Mouse (Mus musculus): ENCODE results near the gene Hemgn.

Hemgn gene

DNA sequence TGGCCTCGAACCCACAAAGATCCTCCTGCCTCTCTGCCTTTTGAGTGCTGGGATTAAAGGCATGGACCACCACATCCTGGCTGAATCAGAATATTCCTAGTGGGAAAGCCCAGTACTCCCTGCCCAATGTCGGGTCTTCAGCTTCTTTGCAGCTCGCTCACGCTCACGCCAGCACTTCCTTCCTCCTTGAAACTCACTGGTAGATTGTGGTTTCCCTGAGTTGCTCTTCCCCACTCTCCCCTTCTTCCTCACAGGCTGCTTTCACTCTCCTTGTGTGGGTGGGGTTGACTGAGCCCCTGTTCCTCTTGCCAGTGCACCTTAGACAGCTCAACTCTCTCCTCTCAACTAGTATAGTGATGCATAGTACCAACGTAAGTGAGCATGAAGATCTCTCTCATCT is 1.8 kb downstream of the Hemgn start:
- no peak for DNase-seq

DNA sequence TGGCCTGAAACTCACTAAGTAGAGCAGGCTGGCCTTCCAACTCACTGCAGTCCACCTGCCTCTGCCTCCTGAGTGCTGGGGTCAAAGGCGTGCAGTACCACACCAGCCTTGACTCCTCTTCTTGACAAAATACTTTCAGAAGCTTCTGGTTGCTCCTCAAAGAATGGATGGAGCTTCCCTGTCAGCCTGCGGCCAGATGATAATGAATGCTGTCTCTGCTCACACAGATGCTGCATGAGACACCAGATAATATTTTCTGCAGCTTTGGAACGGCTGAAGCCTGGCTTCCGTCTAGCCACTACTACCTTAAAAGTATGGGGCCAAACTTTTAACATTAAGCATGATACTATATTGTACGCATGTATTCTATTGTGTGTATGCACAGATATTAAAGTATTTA is 2.6 kb downstream of the Hemgn start:
- DNase-seq: no peak

DNA sequence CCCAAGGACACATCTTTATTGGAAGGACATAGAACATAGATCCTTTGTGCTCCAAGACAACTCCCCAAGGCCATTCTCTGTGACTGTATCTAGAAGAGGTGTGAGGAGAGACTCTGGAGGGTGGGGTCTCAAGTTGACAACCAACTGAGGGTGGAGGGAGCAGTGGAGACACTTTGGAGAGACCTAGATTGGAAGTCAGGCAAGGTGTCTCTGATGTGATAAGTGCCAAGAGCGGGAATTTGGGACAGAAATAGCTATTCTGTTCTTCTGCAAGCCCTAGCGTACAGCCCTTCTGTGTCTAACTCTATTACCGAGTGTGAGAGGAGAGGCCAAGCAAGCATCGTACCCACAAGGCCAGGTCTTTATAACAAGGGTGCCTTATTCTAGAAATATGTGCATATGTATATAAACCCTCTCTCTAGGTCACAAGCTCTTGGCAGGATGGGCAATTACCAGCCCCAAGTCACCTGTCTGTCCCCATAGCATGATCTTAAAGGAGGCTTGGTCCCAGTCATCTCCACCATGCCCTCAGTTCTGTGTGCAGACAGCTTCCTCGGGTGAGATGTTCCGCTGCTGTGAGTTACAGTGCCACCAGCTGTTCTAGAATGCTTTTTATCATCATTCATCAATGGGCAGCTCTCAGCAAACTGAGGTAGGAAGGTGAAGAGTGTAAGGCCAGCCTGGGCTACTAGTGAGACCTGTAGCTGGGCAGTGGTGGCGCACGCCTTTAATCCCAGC is 6.2 kb downstream of the Hemgn start:
- no peak for DNase-seq

DNA sequence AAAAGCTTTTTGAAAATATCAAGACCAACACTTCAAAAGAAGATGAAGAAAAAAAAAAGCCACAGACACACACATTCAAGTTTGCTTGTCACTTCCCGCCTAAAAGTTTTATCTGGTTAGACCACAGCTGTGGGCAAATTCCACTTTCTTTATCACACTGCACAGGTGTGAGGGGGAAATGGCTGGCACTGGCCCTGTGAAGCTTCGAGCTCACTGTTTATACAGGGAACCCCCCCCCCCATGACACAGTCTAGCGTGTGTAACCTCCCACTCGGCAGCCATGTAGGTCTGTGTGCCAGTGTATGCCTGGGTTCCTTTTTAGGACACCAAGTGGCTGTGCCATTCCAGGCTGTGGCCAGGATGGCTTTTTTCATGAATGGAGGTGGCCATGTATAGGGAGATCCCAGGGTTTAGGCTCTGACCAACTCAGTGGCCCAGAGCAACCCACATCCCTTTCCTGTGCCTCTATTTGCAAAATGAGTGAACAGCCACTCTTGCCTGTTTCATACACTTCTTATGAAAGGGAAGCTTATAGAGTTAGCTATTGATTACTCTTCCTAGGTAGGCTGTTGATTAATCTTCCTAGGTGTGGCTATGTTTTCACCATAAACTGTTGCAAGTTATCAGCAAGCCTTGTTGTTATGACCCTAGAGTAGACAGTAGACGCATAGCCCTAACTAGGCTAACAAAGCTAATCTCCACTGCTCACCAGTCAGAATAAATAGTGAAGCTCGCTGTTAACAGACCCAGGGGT is 9.1 kb downstream of the Hemgn start:
- DNase-seq: no peak

DNA sequence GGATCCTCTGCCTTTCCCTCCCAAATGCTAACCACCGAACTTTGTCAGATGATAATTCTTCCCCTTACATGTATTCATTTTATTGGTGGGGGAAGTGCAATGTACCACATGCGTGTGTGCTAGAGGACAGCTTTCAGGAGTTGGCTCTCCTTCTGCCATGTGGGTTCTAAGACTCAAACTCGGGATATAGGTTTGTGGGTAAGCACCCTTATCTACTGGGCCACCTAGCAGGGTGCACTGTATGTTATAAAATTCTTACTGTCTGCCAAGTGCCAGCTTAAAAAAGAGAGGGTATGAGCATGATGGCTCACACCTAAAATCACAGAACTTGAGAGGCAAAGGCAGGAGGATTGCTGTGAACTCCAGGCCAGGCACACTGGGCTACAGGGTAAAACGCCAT is 14.5 kb downstream of the Hemgn start:
- no peak for DNase-seq

DNA sequence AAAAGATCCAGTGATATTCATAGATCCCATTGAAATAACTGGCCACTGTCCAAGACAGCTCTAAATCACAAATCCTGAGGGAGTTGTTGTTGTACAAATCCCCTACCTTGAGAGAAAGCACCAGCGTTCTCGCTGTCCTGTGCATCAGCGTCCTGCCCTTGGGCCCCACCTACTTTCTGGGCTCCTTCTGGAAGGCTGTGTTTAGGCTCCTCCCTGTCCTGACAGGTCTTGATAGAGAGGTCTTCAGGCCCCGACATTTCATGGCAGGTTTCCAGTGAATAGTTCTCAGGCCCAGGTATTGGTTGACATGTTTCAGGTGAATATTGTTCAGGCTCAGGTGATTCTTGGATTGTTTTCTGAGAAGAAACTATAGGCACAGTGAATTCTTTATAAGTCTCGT is 17.6 kb downstream of the Hemgn start:
- no peak for DNase-seq

DNA sequence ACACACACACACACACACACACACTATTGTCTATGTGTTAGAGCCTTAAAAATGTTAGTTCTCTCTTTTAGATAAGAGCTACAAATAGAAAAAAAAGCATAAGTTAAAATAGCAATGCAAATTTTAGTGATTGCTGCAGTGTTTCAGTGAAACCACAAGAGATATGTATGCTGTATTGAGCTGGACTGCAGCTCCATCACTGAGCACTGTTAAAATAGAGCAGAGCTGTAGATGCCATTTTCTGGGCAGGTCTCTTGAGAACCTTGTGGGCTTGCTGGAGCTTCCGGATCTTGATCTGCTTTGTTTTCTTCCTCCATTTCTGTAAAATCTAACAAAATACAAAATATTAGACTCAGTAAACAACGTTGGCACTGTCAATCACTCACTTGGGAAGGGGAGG is 18.9 kb downstream of the Hemgn start:
- DNase-seq: no peak

DNA sequence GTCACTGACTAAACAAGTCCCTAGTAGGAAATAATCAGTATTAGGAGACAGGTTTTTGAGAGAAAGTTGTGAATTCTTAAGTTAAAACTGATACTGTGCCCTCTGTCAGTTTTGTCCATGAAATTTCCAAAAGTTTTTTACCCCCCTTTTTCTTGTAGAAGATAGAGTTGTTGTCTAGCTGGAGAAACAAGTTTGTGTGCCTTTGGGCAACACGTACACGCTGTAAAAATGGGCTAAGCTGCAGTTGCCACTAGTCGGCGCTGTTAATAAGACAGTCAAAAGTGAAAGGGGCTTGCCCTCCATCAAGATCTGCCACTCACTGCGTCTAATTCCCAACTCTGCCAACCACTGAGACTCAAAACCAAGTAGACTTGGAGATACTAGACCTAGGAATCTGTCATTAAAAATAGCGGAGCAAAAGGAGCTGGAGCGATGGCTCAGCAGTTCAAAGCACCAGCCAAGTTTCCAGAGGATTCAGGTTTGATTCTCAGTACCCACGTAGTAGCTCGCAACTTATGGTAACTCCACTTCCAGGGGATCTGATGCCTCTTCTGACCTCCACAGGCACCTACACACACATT is 22.8 kb downstream of the Hemgn start:
- DNase-seq: peak; percentile 67 to 86

DNA sequence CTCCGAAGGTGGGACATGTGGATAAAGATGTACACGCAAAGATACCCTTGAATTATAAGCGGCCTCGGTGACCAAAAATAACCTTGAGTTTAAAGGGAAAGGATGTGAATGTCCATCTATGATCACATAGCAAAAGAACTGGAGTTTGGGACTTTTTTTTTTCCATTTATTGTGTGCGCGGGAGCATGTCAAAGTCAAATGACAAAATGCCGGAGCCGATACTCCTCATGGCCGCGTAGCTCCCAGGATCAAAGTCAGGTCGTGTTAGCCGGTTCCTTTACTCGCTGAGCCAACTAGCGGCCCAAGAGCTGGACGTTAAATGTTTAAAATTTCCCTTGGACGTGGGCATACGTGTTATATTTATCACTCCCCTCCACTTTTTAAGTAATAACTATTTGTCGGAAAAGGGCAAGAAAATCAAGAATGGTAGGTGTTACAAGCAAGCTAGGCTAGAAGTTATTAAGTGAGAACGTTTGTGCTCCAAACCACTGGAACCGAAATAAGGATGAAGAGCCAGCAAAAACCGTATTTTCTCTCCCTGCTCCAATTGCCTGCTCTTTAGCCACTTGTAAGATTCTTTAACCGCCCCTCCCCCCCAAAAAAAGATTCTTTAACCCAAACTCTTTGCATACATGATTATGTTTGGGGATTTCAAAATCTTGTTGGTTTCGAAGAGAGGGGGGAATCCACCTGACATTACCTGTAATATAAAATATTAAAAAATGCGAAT is 23.5 kb downstream of the Hemgn start:
- DNase-seq: peak; percentile 27 to 48

DNA sequence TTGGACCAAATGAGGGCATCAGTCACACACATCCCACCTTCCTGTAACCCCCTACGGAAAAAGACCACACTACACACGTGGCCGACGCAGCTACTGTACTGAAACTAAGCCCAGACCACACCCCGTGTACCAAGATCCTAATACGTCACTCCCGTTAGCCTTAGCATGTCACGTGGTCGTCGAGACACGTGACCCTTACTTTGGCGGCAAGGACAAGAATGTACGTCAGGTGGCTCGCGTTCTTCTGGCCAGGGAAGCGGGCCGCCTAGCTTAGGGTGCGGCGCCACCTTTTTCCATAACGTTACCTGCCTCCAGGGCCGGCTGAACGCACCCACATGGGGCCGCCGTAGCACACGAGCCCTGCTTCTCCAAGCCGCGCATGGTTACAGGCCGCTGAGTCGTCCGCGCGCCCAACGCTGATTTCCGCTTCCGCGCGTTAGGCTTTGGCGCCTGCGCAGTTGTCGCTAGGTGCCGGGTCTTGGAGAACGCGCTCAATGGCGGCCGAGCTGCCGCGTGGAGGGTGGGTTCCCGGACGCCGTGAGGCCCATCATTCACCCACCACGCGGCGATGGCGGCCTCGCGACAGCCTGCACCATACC is 24.2 kb downstream of the Hemgn start, which contains the start of gene Trmo:
Gene Trmo, minus strand, starts transcription at position 425 of the 599 bp plus-strand sequence.
- DNase-seq: peak; percentile 94 to 95

DNA sequence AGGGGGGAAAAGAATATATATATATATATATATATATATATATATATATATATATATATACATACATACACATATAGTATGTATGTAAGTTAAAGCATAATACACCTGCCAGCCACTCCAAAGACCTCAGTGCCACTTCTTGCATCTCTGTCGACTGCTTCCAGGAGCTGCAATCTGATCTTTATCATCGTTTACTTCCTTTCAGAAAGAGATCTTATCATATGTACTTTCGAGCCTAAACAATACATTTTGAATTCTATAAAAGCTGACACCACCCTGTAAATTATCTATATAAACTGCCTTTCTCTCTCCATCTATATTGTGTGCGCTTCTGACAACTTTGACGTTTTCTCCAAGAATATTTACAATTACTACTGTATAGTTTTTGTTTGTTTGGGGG is 24.8 kb downstream of the Hemgn start:
- DNase-seq: no peak

DNA sequence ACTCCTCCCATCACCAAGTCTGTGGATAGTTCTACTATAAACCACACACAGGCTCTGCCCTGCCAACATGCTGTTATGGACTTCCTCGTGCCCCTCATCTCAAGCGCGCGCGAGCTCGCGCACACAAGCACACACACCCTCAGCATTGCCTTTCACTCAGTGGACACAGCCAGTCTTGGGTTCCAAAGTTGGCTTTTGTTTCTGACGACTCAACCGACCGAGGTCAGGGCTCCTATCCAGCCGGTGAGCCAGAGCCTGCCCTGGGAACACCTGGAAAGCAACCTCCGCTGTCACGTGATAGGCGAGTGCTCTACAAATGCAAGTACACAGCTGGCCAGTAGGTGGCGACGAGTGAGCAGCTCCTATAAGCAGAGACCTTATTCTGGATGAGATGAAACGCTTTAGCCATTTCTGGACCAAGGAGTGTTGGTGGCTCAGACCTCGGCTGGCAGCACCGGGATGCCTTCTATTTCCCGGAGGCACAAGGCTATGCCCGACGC is 38.4 kb downstream of the Hemgn start:
- peak; percentile 85 to 91 for DNase-seq

DNA sequence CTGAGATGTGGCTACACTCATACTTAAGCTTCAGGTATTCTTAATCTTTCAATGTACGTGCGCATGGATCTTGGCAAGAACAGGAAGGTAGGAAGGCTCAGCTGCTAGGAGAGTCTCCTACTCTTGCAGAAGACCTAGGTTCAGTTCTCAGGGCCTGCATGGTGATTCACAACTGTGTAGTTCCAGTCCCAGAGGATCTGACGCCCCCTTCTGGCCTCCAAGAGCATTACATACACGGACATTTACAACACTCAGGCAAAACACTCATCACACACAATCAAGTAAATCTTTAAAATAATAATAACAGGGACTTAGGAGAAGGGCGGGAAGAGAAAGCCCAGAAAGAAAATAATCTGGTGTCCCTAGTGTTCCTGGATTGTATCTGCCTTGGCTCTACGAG is 38.9 kb downstream of the Hemgn start:
- peak in 1 of 2 experiments; percentile 21 for DNase-seq

DNA sequence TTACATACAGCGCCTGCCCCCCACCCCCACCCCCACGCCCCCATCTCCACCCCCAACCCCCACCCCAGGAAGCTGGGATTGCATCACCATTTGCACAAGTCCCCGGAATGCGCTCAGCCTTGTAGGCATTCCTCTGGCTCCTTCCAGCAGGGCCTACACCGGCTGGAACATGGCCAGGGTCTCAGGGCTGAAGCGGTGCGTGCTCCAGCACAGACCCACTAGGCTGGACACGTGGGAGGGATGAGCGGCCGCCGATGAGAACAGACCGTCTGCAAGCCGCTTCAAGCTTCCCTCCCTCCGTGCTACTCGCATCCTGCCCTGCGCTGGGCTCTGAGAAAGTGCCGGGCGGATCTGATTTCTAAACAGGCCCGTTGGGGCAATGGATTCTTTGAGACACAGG is 42.3 kb downstream of the Hemgn start:
- peak; percentile 22 to 30 for DNase-seq

DNA sequence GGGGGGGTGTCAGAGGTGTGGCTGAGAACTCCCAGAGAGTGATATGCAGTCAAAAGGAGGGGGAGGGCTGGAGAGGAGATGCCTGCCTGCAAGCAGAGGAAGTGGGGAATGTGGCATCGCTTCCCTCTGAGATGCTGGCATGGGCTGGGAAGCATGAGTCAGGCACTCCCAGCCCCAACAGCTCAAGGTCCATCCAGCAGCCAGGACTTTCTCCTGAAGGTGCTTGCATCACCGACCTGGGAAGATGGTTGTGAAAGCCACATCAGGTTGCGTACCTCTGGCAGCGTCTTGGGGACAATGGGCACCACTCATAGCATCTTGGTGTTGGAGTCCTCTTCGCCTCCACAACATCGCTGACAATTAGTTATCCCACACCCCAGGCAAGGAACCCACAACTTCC is 42.9 kb downstream of the Hemgn start:
- no peak for DNase-seq

DNA sequence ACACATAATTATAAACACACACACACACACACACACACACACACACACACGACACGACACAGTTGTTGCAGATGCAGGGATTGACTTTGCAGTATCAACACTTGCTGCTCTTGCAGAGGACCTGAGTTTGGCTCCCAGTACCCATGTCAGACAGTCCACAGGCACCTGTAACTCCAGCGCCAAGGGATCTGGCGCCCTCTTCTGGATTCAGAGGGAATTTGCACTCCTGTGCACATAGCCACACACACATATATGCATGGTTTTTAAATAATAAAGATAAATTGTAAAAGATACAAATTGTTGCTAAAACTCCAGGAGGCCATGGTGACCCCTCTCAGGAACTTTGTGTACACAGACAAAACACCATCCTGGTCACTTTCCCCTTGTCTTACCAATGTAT is 44.2 kb downstream of the Hemgn start:
- DNase-seq: no peak

DNA sequence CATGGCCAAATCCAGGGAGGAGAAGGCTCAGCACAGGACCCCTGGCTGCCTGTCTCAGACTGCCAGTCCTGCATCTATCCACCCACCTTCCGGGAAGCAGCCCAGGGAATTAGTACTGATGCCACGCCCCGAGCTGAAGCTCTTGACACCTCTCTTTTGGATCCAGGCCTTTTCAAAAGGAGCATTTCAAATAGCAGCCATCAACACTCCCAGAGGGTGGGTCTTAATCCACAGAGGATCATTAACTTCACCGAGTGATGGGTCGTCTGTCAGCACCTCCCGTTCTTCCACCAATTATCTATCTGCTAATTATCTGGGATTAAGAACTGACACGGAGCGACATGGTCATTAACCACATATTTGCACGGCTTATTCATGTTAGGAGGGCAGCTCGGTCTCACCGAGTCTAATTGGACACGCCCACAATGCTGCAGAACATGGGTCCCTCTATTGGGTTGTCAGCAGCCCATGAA is 45.8 kb downstream of the Hemgn start:
- DNase-seq: no peak

DNA sequence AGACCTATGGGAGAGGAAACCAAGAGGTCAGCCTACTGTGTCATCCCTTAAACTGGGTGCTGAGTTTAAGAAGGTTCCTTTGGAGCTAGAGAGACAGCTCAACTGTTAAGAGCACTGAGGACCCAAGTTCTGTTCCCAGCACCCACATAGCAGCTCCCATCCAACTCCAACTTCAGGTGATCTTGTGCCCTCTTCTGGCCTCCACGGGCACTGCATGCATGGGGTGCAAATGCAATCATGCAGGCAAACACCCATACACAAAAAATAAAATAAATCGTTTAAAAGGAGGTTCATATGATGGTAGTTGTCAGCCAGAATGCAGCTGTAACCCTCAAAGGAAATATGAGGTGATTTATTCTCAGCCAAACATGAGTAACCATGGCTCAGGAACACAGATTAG is 48.9 kb downstream of the Hemgn start:
- no peak for DNase-seq

DNA sequence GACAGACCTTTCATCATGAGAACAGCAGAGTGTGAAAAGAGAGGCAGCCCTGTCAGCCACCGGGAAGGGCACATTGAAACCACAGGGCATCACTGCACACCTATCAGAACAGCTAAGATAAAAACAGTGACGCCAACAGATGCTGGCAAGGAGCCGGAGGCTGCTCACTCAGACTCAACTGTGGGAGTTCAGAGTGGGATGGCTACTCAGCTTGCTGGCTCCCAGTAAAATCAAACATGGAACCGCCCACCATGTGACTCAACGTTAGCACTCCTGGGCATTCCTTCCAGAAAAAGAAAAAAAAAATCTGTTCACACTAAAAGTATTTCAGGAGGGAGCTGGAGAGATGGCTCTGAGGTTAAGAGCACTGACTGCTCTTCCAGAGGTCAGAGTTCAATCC is 52.0 kb downstream of the Hemgn start:
- no peak for DNase-seq

DNA sequence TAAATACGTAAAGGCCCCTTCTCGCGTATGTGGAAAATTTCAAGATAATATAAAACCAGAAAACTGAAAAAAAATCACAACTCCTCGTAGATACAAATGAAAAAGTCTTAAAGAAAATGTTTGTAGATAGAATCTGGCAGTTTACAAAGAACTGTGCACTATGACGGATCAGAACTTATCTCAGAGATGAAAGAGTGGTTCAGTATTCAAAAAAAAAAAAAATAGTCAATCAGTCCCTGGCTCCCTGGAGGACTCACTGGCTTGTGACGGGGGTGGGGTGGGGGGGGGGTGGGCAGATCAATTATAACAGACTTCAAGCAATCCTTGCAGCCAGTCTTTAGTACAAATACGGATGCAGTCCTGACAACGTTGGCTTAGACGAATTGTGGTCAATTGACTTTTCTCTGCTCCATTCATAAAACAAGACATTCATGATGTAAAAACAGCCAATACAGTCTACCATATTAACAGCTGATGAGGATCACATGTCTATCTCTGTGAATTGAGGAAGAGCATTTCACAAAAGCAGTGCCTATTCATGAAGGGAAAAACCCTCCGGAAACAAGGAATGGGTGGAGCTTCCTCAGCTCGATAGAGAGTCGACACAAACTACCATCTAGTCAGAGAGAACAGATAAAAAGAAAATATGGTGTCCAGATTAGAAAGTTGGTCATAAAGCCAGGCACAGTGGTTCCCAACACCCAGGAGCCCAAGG is 53.6 kb downstream of the Hemgn start:
- DNase-seq: no peak

DNA sequence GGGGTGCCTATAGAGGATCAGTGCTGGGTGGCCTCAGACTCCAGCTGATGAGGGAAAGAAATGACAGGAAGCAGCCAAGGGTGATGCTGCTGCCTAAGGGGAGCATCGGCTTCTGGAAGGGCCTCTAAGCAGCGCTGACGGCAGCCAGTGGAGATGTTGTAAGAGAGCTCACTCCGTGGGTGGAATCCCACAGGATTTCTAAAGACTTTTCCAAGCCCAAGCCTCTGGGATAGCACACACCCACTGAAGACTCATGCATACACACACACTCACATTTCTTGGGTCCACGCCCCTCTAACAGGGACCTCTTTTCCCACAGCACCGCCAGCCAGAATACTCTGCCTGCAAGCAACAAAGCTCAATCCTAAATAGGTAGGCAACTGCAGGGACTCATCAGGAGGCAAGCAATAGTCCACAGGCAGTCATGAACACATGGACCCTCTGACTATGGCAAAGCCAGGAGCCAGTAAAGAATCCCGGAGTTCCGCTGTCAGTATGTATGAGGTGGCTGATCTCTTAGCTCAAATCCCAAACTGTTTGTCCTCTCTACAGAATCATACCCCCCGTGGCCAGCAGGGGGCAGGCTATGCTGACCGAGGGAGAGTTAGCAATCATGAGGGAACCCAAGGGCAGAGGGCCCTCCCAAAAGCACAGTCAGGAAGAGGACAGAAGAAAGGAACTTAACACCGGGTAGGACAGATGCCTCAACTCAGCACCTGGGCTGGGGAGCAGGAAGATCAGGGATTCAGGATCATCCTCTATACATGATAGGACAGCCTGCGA is 56.8 kb downstream of the Hemgn start:
- peak; percentile 12 to 61 for DNase-seq

All from kidney, adult 8-10 months (tissue).